Mouse (Mus musculus): Measurements from ENCODE around the gene Dnmt3a. TPM values are rescaled to one million over a fixed set of nuclear protein-coding genes. Genes with fewer than 3 reads are reported as not detected.

Gene Dnmt3a
- polyA plus RNA-seq, 1 experiment from 2014 or later: 77.3 TPM

- peak overlapping the region; percentile 35; the same call in 1 of the 2 replicates for H3K4me2 ChIP-seq (ENCODE audit: low read depth, low read length)
- H3K9ac ChIP-seq (ENCODE audit: low read length): no peak overlapping the region
- H3K27me3 ChIP-seq (ENCODE audit: control insufficient read depth, insufficient read depth, low read depth, low read length): no peaks in the 10 kb centered on the region
- no peaks in the 10 kb centered on the region for H3K36me3 ChIP-seq (ENCODE audit: control insufficient read depth, insufficient read depth, low read length)
- ATAC-seq (ENCODE audit: low read depth): no peak
- no peak overlapping the region for H3K4me3 ChIP-seq (ENCODE audit: low read length)
- H3K4me1 ChIP-seq (replicated peaks; ENCODE audit: control insufficient read depth, insufficient read depth, low read length): peaks cover 46% of the 10 kb centered on the region
- no peak overlapping the region; the same call in 1 of the 2 replicates for H3K27ac ChIP-seq (ENCODE audit: low read length)
- WGBS: 48% methylated on average over 7 of the region's 7 CpGs
- H3K9me3 ChIP-seq (ENCODE audit: control insufficient read depth, low read length): no peaks in the 10 kb centered on the region
Measured at GRCm38 (mm10) chr12:3809520-3810180, 3.8 kb downstream of the Dnmt3a start.

GRCm38 (mm10) chr12:3810455-3810854, 4.6 kb downstream of the Dnmt3a start:
- Histone ChIP-seq H3K27me3 (ENCODE audit: control insufficient read depth, insufficient read depth, low read depth, low read length) (no peaks in the 10 kb centered on the region), H3K4me3 (ENCODE audit: low read length) (0 out of 2 replicates have a peak overlapping the region, but pooled peaks have one; percentile 10), H3K36me3 (ENCODE audit: control insufficient read depth, insufficient read depth, low read length) (no peaks in the 10 kb centered on the region), H3K4me2 (ENCODE audit: low read depth, low read length) (peak overlapping the region; percentile 35), H3K9ac (ENCODE audit: low read length) (peak overlapping the region; percentile 43), H3K27ac (ENCODE audit: low read length) (peak overlapping the region; percentile 32; the same call in 1 of the 2 replicates), H3K9me3 (ENCODE audit: control insufficient read depth, low read length) (no peaks in the 10 kb centered on the region), H3K4me1 (replicated peaks; ENCODE audit: control insufficient read depth, insufficient read depth, low read length) (peaks cover 50% of the 10 kb centered on the region)
- WGBS: 23% methylated on average over 4 of the region's 4 CpGs
- ATAC-seq (ENCODE audit: low read depth): no peak

GRCm38 (mm10) chr12:3811596-3811995, 5.8 kb downstream of the Dnmt3a start:
- peak overlapping the region; percentile 25; the same call in 1 of the 2 replicates for H3K27ac ChIP-seq (ENCODE audit: low read length)
- 0 out of 2 replicates have a peak overlapping the region, but pooled peaks have one; percentile 19 for H3K9ac ChIP-seq (ENCODE audit: low read length)
- peaks cover 47% of the 10 kb centered on the region for H3K4me1 ChIP-seq (replicated peaks; ENCODE audit: control insufficient read depth, insufficient read depth, low read length)
- whole genome bisulfite sequencing: 16% methylated on average over 5 of the region's 5 CpGs
- no peaks in the 10 kb centered on the region for H3K36me3 ChIP-seq (ENCODE audit: control insufficient read depth, insufficient read depth, low read length)
- 0 out of 2 replicates have a peak overlapping the region, but pooled peaks have one; percentile 4 for H3K4me3 ChIP-seq (ENCODE audit: low read length)
- no peak for ATAC-seq (ENCODE audit: low read depth)
- no peaks in the 10 kb centered on the region for H3K9me3 ChIP-seq (ENCODE audit: control insufficient read depth, low read length)
- H3K4me2 ChIP-seq (ENCODE audit: low read depth, low read length): peak overlapping the region; percentile 27; the same call in 1 of the 2 replicates
- no peaks in the 10 kb centered on the region for H3K27me3 ChIP-seq (ENCODE audit: control insufficient read depth, insufficient read depth, low read depth, low read length)

DNA sequence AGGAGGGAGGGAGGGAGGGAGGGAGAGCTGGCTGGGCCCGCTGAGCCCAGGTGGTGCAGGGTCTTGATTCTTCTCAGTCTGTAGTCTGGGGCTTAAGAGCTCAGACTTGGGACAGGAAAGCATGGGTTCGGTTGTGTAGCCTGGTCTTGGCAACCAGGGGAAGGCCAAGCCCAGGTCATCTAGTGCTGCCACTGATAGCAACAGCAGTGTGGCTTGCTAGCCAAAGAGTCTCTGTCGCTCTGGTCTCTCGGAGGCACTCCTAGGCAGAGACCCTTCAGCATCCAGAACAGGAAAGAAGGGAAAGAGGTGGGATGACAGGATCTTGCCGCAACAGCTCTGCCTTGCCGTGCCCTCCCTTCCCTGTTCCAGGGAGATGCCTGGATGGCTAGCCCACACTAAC, 6.4 kb downstream of the Dnmt3a start:
- no peaks in the 10 kb centered on the region for H3K36me3 ChIP-seq (ENCODE audit: control insufficient read depth, insufficient read depth, low read length)
- no peaks in the 10 kb centered on the region for H3K27me3 ChIP-seq (ENCODE audit: control insufficient read depth, insufficient read depth, low read depth, low read length)
- 47% methylated on average over 6 of the region's 6 CpGs for WGBS
- H3K4me2 ChIP-seq (ENCODE audit: low read depth, low read length): no peak overlapping the region
- H3K27ac ChIP-seq (ENCODE audit: low read length): no peak overlapping the region
- no peak overlapping the region for H3K9ac ChIP-seq (ENCODE audit: low read length)
- peaks cover 54% of the 10 kb centered on the region for H3K4me1 ChIP-seq (replicated peaks; ENCODE audit: control insufficient read depth, insufficient read depth, low read length)
- no peak for ATAC-seq (ENCODE audit: low read depth)
- no peaks in the 10 kb centered on the region for H3K9me3 ChIP-seq (ENCODE audit: control insufficient read depth, low read length)
- H3K4me3 ChIP-seq (ENCODE audit: low read length): no peak overlapping the region

DNA sequence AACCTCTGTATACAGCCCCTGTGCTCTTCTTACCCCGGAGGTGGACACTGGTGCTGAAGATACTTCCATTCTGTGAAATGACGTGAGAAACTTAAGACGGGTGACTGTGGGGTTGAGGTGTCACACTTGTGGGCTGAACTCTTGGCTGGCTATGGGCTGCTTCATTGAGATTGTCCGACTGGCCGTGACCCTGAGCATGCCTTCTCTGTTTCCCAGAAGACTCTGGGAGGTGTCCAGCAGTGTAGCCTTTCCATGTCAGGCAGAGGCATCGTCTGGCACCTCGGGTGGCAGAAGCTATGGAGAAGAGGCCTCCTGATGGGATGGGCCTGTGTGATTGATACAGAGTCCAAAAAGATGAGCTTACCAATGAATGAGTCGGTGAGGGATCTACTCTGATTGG, 7.3 kb downstream of the Dnmt3a start:
- H3K4me2 ChIP-seq (ENCODE audit: low read depth, low read length): no peak overlapping the region
- H3K4me1 ChIP-seq (replicated peaks; ENCODE audit: control insufficient read depth, insufficient read depth, low read length): peaks cover 55% of the 10 kb centered on the region
- no peaks in the 10 kb centered on the region for H3K27me3 ChIP-seq (ENCODE audit: control insufficient read depth, insufficient read depth, low read depth, low read length)
- H3K9me3 ChIP-seq (ENCODE audit: control insufficient read depth, low read length): no peaks in the 10 kb centered on the region
- 75% methylated on average over 8 of the region's 8 CpGs for WGBS
- H3K27ac ChIP-seq (ENCODE audit: low read length): no peak overlapping the region
- no peak for ATAC-seq (ENCODE audit: low read depth)
- H3K9ac ChIP-seq (ENCODE audit: low read length): no peak overlapping the region
- H3K36me3 ChIP-seq (ENCODE audit: control insufficient read depth, insufficient read depth, low read length): no peaks in the 10 kb centered on the region
- no peak overlapping the region for H3K4me3 ChIP-seq (ENCODE audit: low read length)

GRCm38 (mm10) chr12:3815386-3815785, 9.6 kb downstream of the Dnmt3a start:
- no peak for ATAC-seq (ENCODE audit: low read depth)
- H3K9me3 ChIP-seq (ENCODE audit: control insufficient read depth, low read length): no peaks in the 10 kb centered on the region
- no peak overlapping the region for H3K27ac ChIP-seq (ENCODE audit: low read length)
- WGBS: 56% methylated on average over 6 of the region's 6 CpGs
- H3K4me3 ChIP-seq (ENCODE audit: low read length): no peak overlapping the region
- no peaks in the 10 kb centered on the region for H3K27me3 ChIP-seq (ENCODE audit: control insufficient read depth, insufficient read depth, low read depth, low read length)
- H3K4me2 ChIP-seq (ENCODE audit: low read depth, low read length): no peak overlapping the region
- H3K36me3 ChIP-seq (ENCODE audit: control insufficient read depth, insufficient read depth, low read length): no peaks in the 10 kb centered on the region
- H3K9ac ChIP-seq (ENCODE audit: low read length): no peak overlapping the region
- H3K4me1 ChIP-seq (replicated peaks; ENCODE audit: control insufficient read depth, insufficient read depth, low read length): peaks cover 44% of the 10 kb centered on the region

DNA sequence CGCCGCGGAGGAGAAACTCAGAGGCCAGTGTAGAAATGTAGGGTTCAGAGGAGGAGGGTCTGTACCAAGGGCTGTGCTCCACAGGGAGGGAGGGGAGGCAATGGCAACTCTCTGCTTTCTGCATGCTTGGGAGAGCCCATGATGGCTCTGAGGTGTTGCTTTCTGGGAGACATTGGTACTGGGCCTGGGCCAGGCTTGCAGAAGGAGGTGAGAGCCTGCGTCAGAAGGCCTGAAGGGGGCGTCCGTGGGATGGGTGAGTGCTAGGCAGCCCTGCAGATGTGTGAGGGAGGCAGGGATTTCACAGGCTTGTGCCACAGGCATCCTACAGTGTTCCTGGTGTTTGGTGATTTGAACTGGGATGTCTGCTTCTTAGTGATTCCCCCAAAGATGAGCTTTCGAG, 11.2 kb downstream of the Dnmt3a start:
- Histone ChIP-seq H3K4me1 (replicated peaks; ENCODE audit: control insufficient read depth, insufficient read depth, low read length) (peaks cover 29% of the 10 kb centered on the region; the same call in 1 of the 2 replicates), H3K4me3 (ENCODE audit: low read length) (no peak overlapping the region), H3K9ac (ENCODE audit: low read length) (no peak overlapping the region), H3K9me3 (ENCODE audit: control insufficient read depth, low read length) (no peaks in the 10 kb centered on the region), H3K4me2 (ENCODE audit: low read depth, low read length) (no peak overlapping the region), H3K27ac (ENCODE audit: low read length) (no peak overlapping the region), H3K27me3 (ENCODE audit: control insufficient read depth, insufficient read depth, low read depth, low read length) (no peaks in the 10 kb centered on the region), H3K36me3 (ENCODE audit: control insufficient read depth, insufficient read depth, low read length) (no peaks in the 10 kb centered on the region)
- ATAC-seq (ENCODE audit: low read depth): no peak
- WGBS: 64% methylated on average over 7 of the region's 7 CpGs

GRCm38 (mm10) chr12:3817566-3817965, 11.8 kb downstream of the Dnmt3a start:
- H3K4me3 ChIP-seq (ENCODE audit: low read length): no peak overlapping the region
- ATAC-seq (ENCODE audit: low read depth): no peak
- WGBS: 61% methylated on average over 5 of the region's 5 CpGs
- H3K9me3 ChIP-seq (ENCODE audit: control insufficient read depth, low read length): no peaks in the 10 kb centered on the region
- H3K4me2 ChIP-seq (ENCODE audit: low read depth, low read length): no peak overlapping the region
- H3K9ac ChIP-seq (ENCODE audit: low read length): no peak overlapping the region
- no peaks in the 10 kb centered on the region for H3K36me3 ChIP-seq (ENCODE audit: control insufficient read depth, insufficient read depth, low read length)
- H3K27me3 ChIP-seq (ENCODE audit: control insufficient read depth, insufficient read depth, low read depth, low read length): no peaks in the 10 kb centered on the region
- H3K4me1 ChIP-seq (replicated peaks; ENCODE audit: control insufficient read depth, insufficient read depth, low read length): peaks cover 25% of the 10 kb centered on the region; the same call in 1 of the 2 replicates
- no peak overlapping the region for H3K27ac ChIP-seq (ENCODE audit: low read length)

GRCm38 (mm10) chr12:3819899-3820298, 14.1 kb downstream of the Dnmt3a start:
- H3K4me2 ChIP-seq (ENCODE audit: low read depth, low read length): no peak overlapping the region
- no peak overlapping the region for H3K27ac ChIP-seq (ENCODE audit: low read length)
- 0 out of 2 replicates have a peak, but pooled peaks have one; percentile 12 for ATAC-seq (ENCODE audit: low read depth)
- H3K36me3 ChIP-seq (ENCODE audit: control insufficient read depth, insufficient read depth, low read length): no peaks in the 10 kb centered on the region
- H3K9ac ChIP-seq (ENCODE audit: low read length): no peak overlapping the region
- no peak overlapping the region for H3K4me3 ChIP-seq (ENCODE audit: low read length)
- 22% methylated on average over 4 of the region's 4 CpGs for whole genome bisulfite sequencing
- H3K4me1 ChIP-seq (replicated peaks; ENCODE audit: control insufficient read depth, insufficient read depth, low read length): peaks cover 36% of the 10 kb centered on the region
- H3K9me3 ChIP-seq (ENCODE audit: control insufficient read depth, low read length): no peaks in the 10 kb centered on the region
- no peaks in the 10 kb centered on the region for H3K27me3 ChIP-seq (ENCODE audit: control insufficient read depth, insufficient read depth, low read depth, low read length)

All from lung, embryonic 16.5 days (tissue).